Comparison of ENCODE assay signal across 25 mouse cellular contexts in the genomic region with DNA sequence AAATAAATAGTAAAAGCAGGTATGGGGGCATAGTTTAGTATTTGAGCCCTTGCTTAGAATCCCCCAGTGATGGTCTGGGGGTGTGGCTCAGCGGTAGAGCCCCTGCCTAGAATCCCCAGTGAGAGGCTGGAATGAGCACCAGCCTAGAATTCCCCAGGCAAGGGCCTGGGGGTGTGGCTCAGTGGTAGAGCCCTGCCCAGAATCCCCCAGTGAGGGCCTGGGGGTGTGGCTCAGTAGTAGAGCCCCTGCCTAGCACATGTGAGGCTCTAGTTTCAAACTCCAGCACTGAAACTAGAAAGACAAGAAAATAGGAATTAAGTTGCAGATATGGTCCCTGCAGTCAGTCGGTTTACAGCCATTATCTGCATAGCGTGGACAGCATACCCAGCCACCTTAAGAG. TPM values are rescaled to one million over a fixed set of nuclear protein-coding genes. Genes with fewer than 3 reads are reported as not detected.
DNase-seq lines count a peak whose midpoint lies in the region; ATAC-seq and TF ChIP-seq lines count a peak whose summit lies in the region.
"Had no signal": no experiment of that assay in that cellular context is flagged by ENCODE, and none has a peak within 500 bp of the region (broad histone marks: within the 10 kb centered on the region; RNA-seq: fewer than 3 reads in every experiment).

No protein-coding gene starts in this region.

- H3K4me1 ChIP-seq in heart, embryonic 16.5 days (ENCODE audit: control insufficient read depth, insufficient read depth, low read length) = no peaks in the 10 kb centered on the region
- no peaks in the 10 kb centered on the region; the same call in 1 of the 2 replicates for H3K4me1 ChIP-seq in heart, embryonic 11.5 days (ENCODE audit: control insufficient read depth, insufficient read depth, low read length)
- no peaks in the 10 kb centered on the region for H3K4me1 ChIP-seq in limb, embryonic 12.5 days (replicated peaks)
- H3K4me1 ChIP-seq in limb, embryonic 10.5 days = 0 out of 2 replicates have a peak, but pooled peaks cover 6% of the 10 kb centered on the region
- peaks cover 7% of the 10 kb centered on the region for H3K4me1 ChIP-seq in ES-Bruce4 (ENCODE audit: control insufficient read depth, insufficient read depth, low read length)
- H3K4me1 ChIP-seq in small intestine, adult 2 months (ENCODE audit: control insufficient read depth, insufficient read depth, insufficient read length, low read length) = peaks cover 5% of the 10 kb centered on the region; the same call in 1 of the 2 replicates
- H3K4me1 ChIP-seq: forebrain, embryonic 13.5 days; hindbrain, embryonic 13.5 days; limb, embryonic 15.5 days; midbrain, embryonic 12.5 days; neural tube, embryonic 12.5 days had no signal

- no peak overlapping the region for H3K27ac ChIP-seq in heart, embryonic 16.5 days (ENCODE audit: low read length)
- H3K27ac ChIP-seq in heart, embryonic 11.5 days (ENCODE audit: low read depth, low read length) = no peak overlapping the region
- H3K27ac ChIP-seq in limb, embryonic 12.5 days = no peak overlapping the region
- no peak overlapping the region for H3K27ac ChIP-seq in limb, embryonic 10.5 days
- peak overlapping the region; percentile 77 for H3K27ac ChIP-seq in ES-Bruce4 (ENCODE audit: insufficient read depth, low read length)
- H3K27ac ChIP-seq in small intestine, adult 2 months (ENCODE audit: insufficient read depth, low read depth, low read length) = peak overlapping the region; percentile 43; the same call in 1 of the 2 replicates
- H3K27ac ChIP-seq: forebrain, embryonic 13.5 days; heart, embryonic 10.5 days; hindbrain, embryonic 13.5 days; limb, embryonic 15.5 days; liver, embryonic 13.5 days; midbrain, embryonic 12.5 days; neural tube, embryonic 12.5 days had no signal

- no peak overlapping the region for H3K9ac ChIP-seq in heart, embryonic 16.5 days (ENCODE audit: low read length)
- no peak overlapping the region for H3K9ac ChIP-seq in heart, embryonic 11.5 days (ENCODE audit: low read depth, low read length)
- no peak overlapping the region for H3K9ac ChIP-seq in limb, embryonic 12.5 days (replicated peaks)
- H3K9ac ChIP-seq in ES-Bruce4 (ENCODE audit: low read depth, poor library complexity, severe bottlenecking) = no peak overlapping the region
- H3K9ac ChIP-seq: forebrain, embryonic 13.5 days; hindbrain, embryonic 13.5 days; limb, embryonic 15.5 days; liver, embryonic 13.5 days; midbrain, embryonic 12.5 days; neural tube, embryonic 12.5 days had no signal

- ATAC-seq in heart, embryonic 16.5 days (replicated peaks; ENCODE audit: extremely low read depth, insufficient read depth, low FRiP score) = 0 out of 2 replicates have a peak, but pooled peaks have one; percentile 45
- ATAC-seq in heart, embryonic 11.5 days (replicated peaks; ENCODE audit: insufficient number of reproducible peaks, low FRiP score, low TSS enrichment) = no peak
- ATAC-seq in limb, embryonic 12.5 days (ENCODE audit: insufficient number of reproducible peaks, insufficient read depth, low FRiP score, low TSS enrichment, low read depth) = 0 out of 2 replicates have a peak, but pooled peaks have one; percentile 42
- ATAC-seq: activated CD4-positive, CD25-positive, alpha-beta regulatory T cell, adult 4 months; forebrain, embryonic 13.5 days; intestine, embryonic 16.5 days; lung, postnatal 0 days had no signal

- no peak overlapping the region for H3K4me3 ChIP-seq in heart, embryonic 16.5 days (ENCODE audit: low read length)
- H3K4me3 ChIP-seq in heart, embryonic 11.5 days (ENCODE audit: low read depth, low read length) = no peak overlapping the region
- no peak overlapping the region for H3K4me3 ChIP-seq in limb, embryonic 12.5 days (replicated peaks)
- H3K4me3 ChIP-seq in limb, embryonic 10.5 days = no peak overlapping the region
- no peak overlapping the region for H3K4me3 ChIP-seq in ES-Bruce4 (ENCODE audit: low read depth, low read length)
- no peak overlapping the region for H3K4me3 ChIP-seq in small intestine, adult 2 months (ENCODE audit: low read depth, low read length)
- H3K4me3 ChIP-seq: forebrain, embryonic 13.5 days; heart, embryonic 10.5 days; hindbrain, embryonic 13.5 days; limb, embryonic 15.5 days; liver, embryonic 13.5 days; midbrain, embryonic 12.5 days; myocyte; neural tube, embryonic 12.5 days had no signal

- WGBS in heart, embryonic 16.5 days = 60% methylated on average over 3 of the region's 3 CpGs
- 44% methylated on average over 3 of the region's 3 CpGs for WGBS in heart, embryonic 11.5 days (ENCODE audit: insufficient replicate concordance)
- 52% methylated on average over 3 of the region's 3 CpGs for WGBS in limb, embryonic 12.5 days
- WGBS in limb, embryonic 10.5 days = 55% methylated on average over 3 of the region's 3 CpGs
- 60% methylated on average over 3 of the region's 3 CpGs for WGBS in small intestine, adult 2 months

- no peaks in the 10 kb centered on the region for H3K9me3 ChIP-seq in heart, embryonic 16.5 days (replicated peaks; ENCODE audit: control insufficient read depth, low read length)
- 0 out of 2 replicates have a peak, but pooled peaks cover 3% of the 10 kb centered on the region for H3K9me3 ChIP-seq in heart, embryonic 11.5 days (replicated peaks; ENCODE audit: control insufficient read depth, low read length)
- H3K9me3 ChIP-seq in limb, embryonic 12.5 days = no peaks in the 10 kb centered on the region
- no peaks in the 10 kb centered on the region for H3K9me3 ChIP-seq in limb, embryonic 10.5 days (replicated peaks)
- no peaks in the 10 kb centered on the region for H3K9me3 ChIP-seq in ES-Bruce4 (replicated peaks; ENCODE audit: control insufficient read depth, insufficient read depth, low read length, poor library complexity, severe bottlenecking)
- H3K9me3 ChIP-seq: forebrain, embryonic 13.5 days; heart, embryonic 10.5 days; limb, embryonic 15.5 days; liver, embryonic 13.5 days; midbrain, embryonic 12.5 days; neural tube, embryonic 12.5 days had no signal

- no peak for TF ChIP-seq CTCF in ES-Bruce4 (IDR thresholded peaks at IDR 0.05; ENCODE audit: low read depth, low read length)
- no peak for TF ChIP-seq CTCF in small intestine, adult 2 months (IDR thresholded peaks at IDR 0.05; ENCODE audit: extremely low read depth, insufficient read length, insufficient replicate concordance, low read depth, low read length)

- H3K4me2 ChIP-seq in heart, embryonic 16.5 days (ENCODE audit: low read depth, low read length) = no peak overlapping the region
- no peak overlapping the region for H3K4me2 ChIP-seq in heart, embryonic 11.5 days
- H3K4me2 ChIP-seq in limb, embryonic 12.5 days = no peak overlapping the region
- H3K4me2 ChIP-seq: forebrain, embryonic 13.5 days; hindbrain, embryonic 13.5 days; limb, embryonic 15.5 days; liver, embryonic 13.5 days; midbrain, embryonic 12.5 days; neural tube, embryonic 12.5 days had no signal

- no peaks in the 10 kb centered on the region for H3K36me3 ChIP-seq in heart, embryonic 16.5 days (ENCODE audit: control insufficient read depth, insufficient read depth)
- H3K36me3 ChIP-seq in heart, embryonic 11.5 days (ENCODE audit: control insufficient read depth, insufficient read depth, low read length) = no peaks in the 10 kb centered on the region
- H3K36me3 ChIP-seq in limb, embryonic 12.5 days = no peaks in the 10 kb centered on the region
- H3K36me3 ChIP-seq in limb, embryonic 10.5 days = no peaks in the 10 kb centered on the region
- no peaks in the 10 kb centered on the region for H3K36me3 ChIP-seq in ES-Bruce4 (ENCODE audit: control insufficient read depth, insufficient read depth, low read length, poor library complexity, severe bottlenecking)
- no peaks in the 10 kb centered on the region for H3K36me3 ChIP-seq in small intestine, adult 2 months (ENCODE audit: control insufficient read depth, insufficient read depth, low read length)
- H3K36me3 ChIP-seq: heart, embryonic 10.5 days; hindbrain, embryonic 13.5 days; limb, embryonic 15.5 days; liver, embryonic 13.5 days; midbrain, embryonic 12.5 days; neural tube, embryonic 12.5 days had no signal

- DNase-seq in limb, embryonic 10.5 days (ENCODE audit: low spot score) = no peak
- DNase-seq in left cerebral cortex, postnatal 36 days (ENCODE audit: low spot score in 2 of 2) = no peak
- DNase-seq: cerebellum, adult 8-10 months; cerebellum, postnatal 36 days; gastrocnemius, postnatal 14 days; heart, postnatal 4 days; liver, embryonic 13.5 days; lung, adult 18-20 months; lung, postnatal 4 days; right cerebral cortex, adult 18-20 months had no signal

- TF ChIP-seq EP300 in ES-Bruce4 (IDR thresholded peaks at IDR 0.05; ENCODE audit: insufficient read depth, low read depth, low read length) = no peak

- intact Hi-C loops in left cerebral cortex, postnatal 36 days (cut with DNase I) = no loop called here

- no peaks in the 10 kb centered on the region for H3K27me3 ChIP-seq in heart, embryonic 16.5 days (ENCODE audit: control insufficient read depth, insufficient read depth, low read length)
- H3K27me3 ChIP-seq in heart, embryonic 11.5 days (ENCODE audit: control insufficient read depth, insufficient read depth, low read length) = no peaks in the 10 kb centered on the region
- no peaks in the 10 kb centered on the region for H3K27me3 ChIP-seq in limb, embryonic 12.5 days
- H3K27me3 ChIP-seq in limb, embryonic 10.5 days (ENCODE audit: low read depth, poor library complexity, severe bottlenecking) = no peaks in the 10 kb centered on the region
- no peaks in the 10 kb centered on the region for H3K27me3 ChIP-seq in ES-Bruce4 (ENCODE audit: control insufficient read depth, insufficient read depth, low read length, poor library complexity, severe bottlenecking)
- no peaks in the 10 kb centered on the region for H3K27me3 ChIP-seq in small intestine, adult 2 months (ENCODE audit: control insufficient read depth, insufficient read depth, low read length)
- H3K27me3 ChIP-seq: forebrain, embryonic 13.5 days; hindbrain, embryonic 13.5 days; limb, embryonic 15.5 days; liver, embryonic 13.5 days; midbrain, embryonic 12.5 days; neural tube, embryonic 12.5 days had no signal

- no peak for TF ChIP-seq POLR2A in ES-Bruce4 (IDR thresholded peaks at IDR 0.05; ENCODE audit: insufficient read depth, low read length)
- TF ChIP-seq POLR2A in small intestine, adult 2 months (IDR thresholded peaks at IDR 0.05; ENCODE audit: low read depth, low read length) = no peak

RNA-seq across cellular contexts. Expression of gene Gramd1a, which starts 6.1 kb away (rescaled TPM):
- 53.1 and 58.0 TPM in 2 replicates for polyA plus RNA-seq in heart, embryonic 16.5 days (2015; fragmentation: Nextera tagmentation; extraction: Ambion mirVana)
- polyA plus RNA-seq in heart, embryonic 11.5 days (2014; fragmentation: Nextera tagmentation; extraction: Ambion mirVana) = 49.0 and 55.9 TPM in 2 replicates
- polyA plus RNA-seq in limb, embryonic 12.5 days (2016; fragmentation: Nextera tagmentation; extraction: Ambion mirVana) = 95.1 and 104 TPM in 2 replicates
- 87.3 and 106 TPM in 2 replicates for polyA plus RNA-seq in limb, embryonic 10.5 days (2016; fragmentation: Nextera tagmentation; extraction: Ambion mirVana)
- 52.0 and 54.9 TPM in 2 replicates for polyA plus RNA-seq in ES-Bruce4 (2011; ENCODE audit: insufficient read depth, insufficient read length, low read depth, missing spikeins)
- polyA plus RNA-seq in small intestine, adult 2 months (2012; rRNA removed) = 56.4 and 64.9 TPM in 2 replicates
- total RNA-seq in left cerebral cortex, postnatal 36 days (2021) = 100 to 1,000 TPM in 1 of 2 experiments, 10 to 100 TPM in 1; 94.0 to 120 TPM

RNA-seq across cellular contexts. Expression of gene Scn1b, which starts 35.0 kb away (rescaled TPM):
- 2.8 and 3.5 TPM in 2 replicates for polyA plus RNA-seq in heart, embryonic 16.5 days (2015; fragmentation: Nextera tagmentation; extraction: Ambion mirVana)
- 3.0 TPM in 2 replicates for polyA plus RNA-seq in heart, embryonic 11.5 days (2014; fragmentation: Nextera tagmentation; extraction: Ambion mirVana)
- polyA plus RNA-seq in limb, embryonic 12.5 days (2016; fragmentation: Nextera tagmentation; extraction: Ambion mirVana) = 1.4 and 2.0 TPM in 2 replicates
- 0.38 and 0.81 TPM in 2 replicates for polyA plus RNA-seq in limb, embryonic 10.5 days (2016; fragmentation: Nextera tagmentation; extraction: Ambion mirVana)
- polyA plus RNA-seq in ES-Bruce4 (2011; ENCODE audit: insufficient read depth, insufficient read length, low read depth, missing spikeins) = 26.1 and 27.5 TPM in 2 replicates
- polyA plus RNA-seq in small intestine, adult 2 months (2012; rRNA removed) = 11.1 and 19.6 TPM in 2 replicates
- total RNA-seq in left cerebral cortex, postnatal 36 days (2021) = 100 to 1,000 TPM; 640 to 844 TPM
- polyA plus RNA-seq: activated CD4-positive, CD25-positive, alpha-beta regulatory T cell, adult 4 months had no signal

RNA-seq across cellular contexts. Expression of gene Hpn, which starts 46.7 kb away (rescaled TPM):
- 2.6 and 3.1 TPM in 2 replicates for polyA plus RNA-seq in heart, embryonic 16.5 days (2015; fragmentation: Nextera tagmentation; extraction: Ambion mirVana)
- polyA plus RNA-seq in heart, embryonic 11.5 days (2014; fragmentation: Nextera tagmentation; extraction: Ambion mirVana) = 2.7 and 3.3 TPM in 2 replicates
- polyA plus RNA-seq in limb, embryonic 12.5 days (2016; fragmentation: Nextera tagmentation; extraction: Ambion mirVana) = 2.4 and 3.6 TPM in 2 replicates
- polyA plus RNA-seq in limb, embryonic 10.5 days (2016; fragmentation: Nextera tagmentation; extraction: Ambion mirVana) = 3.1 TPM in 2 replicates
- polyA plus RNA-seq in ES-Bruce4 (2011; ENCODE audit: insufficient read depth, insufficient read length, low read depth, missing spikeins) = 27.6 and 28.7 TPM in 2 replicates
- 4.2 and 27.5 TPM in 2 replicates for polyA plus RNA-seq in small intestine, adult 2 months (2012; rRNA removed)
- 1 to 10 TPM; 2.1 to 4.5 TPM for total RNA-seq in left cerebral cortex, postnatal 36 days (2021)
- polyA plus RNA-seq: forebrain, embryonic 13.5 days; myocyte had no signal

Comparison
In these comparisons a context has a peak if more than half of its experiments do, and no peak if none do; other contexts are left out.
1. H3K27ac ChIP-seq: peak in ES-Bruce4 (single experiment) and small intestine, adult 2 months (single experiment); none in heart, embryonic 16.5 days (single experiment), heart, embryonic 11.5 days (single experiment), limb, embryonic 12.5 days (single experiment) and limb, embryonic 10.5 days (single experiment).